Mouse (Mus musculus) forebrain, embryonic 14.5 days (tissue): ENCODE measurements around the gene Sfpq. TPM values are rescaled to one million over a fixed set of nuclear protein-coding genes. Genes with fewer than 3 reads are reported as not detected.
"Not testable (repeated sequence)": the region's sequence is repeated elsewhere in the genome, so short reads cannot be mapped to it uniquely, and the experiment has no call there.

ENCODE experiments used
- ATAC-seq: fragments of 200-750 bp; cut with Nextera tagmentation; 2 replicates; pipeline ENCODE4 v1.8.0; 2017; ENCODE audit warnings: mild to moderate bottlenecking, moderate library complexity
- DNase-seq: peaks from one replicate; pipeline ENCODE4 v3.0.0-alpha.2; 2015; ENCODE audit warnings: low spot score
- H3K27ac ChIP-seq: fragments of 300-500 bp; sonication (generic); 2 replicates; pipeline ENCODE4 v1.5.1; 2014; ENCODE audit warnings: low read depth, mild to moderate bottlenecking, control low read depth, low read length, moderate library complexity
- H3K27me3 ChIP-seq: fragments of 300-500 bp; sonication (generic); replicated peaks from 2 replicates; pipeline ENCODE4 v1.6.1; 2014; ENCODE audit warnings: low read length, control low read depth, mixed read lengths; ENCODE audit not compliant: control insufficient read depth, insufficient read depth
- H3K36me3 ChIP-seq: fragments of 300-500 bp; sonication (generic); 2 replicates; pipeline ENCODE4 v1.6.1; 2014; ENCODE audit warnings: low read length, control low read depth; ENCODE audit not compliant: control insufficient read depth, insufficient read depth
- H3K4me1 ChIP-seq: fragments of 300-500 bp; sonication (generic); 2 replicates; pipeline ENCODE4 v1.6.1; 2014; ENCODE audit warnings: antibody characterized with exemption, low read length, control low read depth; ENCODE audit not compliant: control insufficient read depth, insufficient read depth
- H3K4me2 ChIP-seq: fragments of 300-500 bp; sonication (generic); 2 replicates; pipeline ENCODE4 v1.6.1; 2014; ENCODE audit warnings: mild to moderate bottlenecking, control low read depth, low read length
- H3K4me3 ChIP-seq: fragments of 300-500 bp; sonication (generic); 2 replicates; pipeline ENCODE4 v1.5.1; 2014; ENCODE audit warnings: low read depth, low read length, control low read depth
- H3K9ac ChIP-seq: fragments of 300-500 bp; sonication (generic); 2 replicates; pipeline ENCODE4 v1.6.1; 2014; ENCODE audit warnings: mild to moderate bottlenecking, low read length, control low read depth, moderate library complexity
- H3K9me3 ChIP-seq: fragments of 300-500 bp; sonication (generic); replicated peaks from 2 replicates; pipeline ENCODE4 v1.6.1; 2016; ENCODE audit warnings: low read length, control low read depth, mixed read lengths; ENCODE audit not compliant: control insufficient read depth
- WGBS: fragments of 180-500 bp; shearing (Covaris S2); extraction: QIAGEN DNeasy Blood & Tissue Kit; methylation state at CpG from one replicate; pipeline ENCODE4 v1.1.7; 2014; 5-methylcytosine and 5-hydroxymethylcytosine counted together
- polyA plus RNA-seq: library from polyadenylated mRNA; unstranded; fragments of >200 nt; fragmentation: Nextera tagmentation; extraction: Ambion mirVana; gene quantifications from 2 replicates; pipeline ENCODE4 v1.2.1, GENCODE M21; 2014

Gene Sfpq
- 102 and 105 TPM in 2 replicates for polyA plus RNA-seq

- Histone ChIP-seq H3K4me1 (peaks cover 22% of the 10 kb centered on the region), H3K4me2 (peak within 1 kb of the TSS; percentile 91), H3K27ac (peak within 1 kb of the TSS; percentile 99), H3K4me3 (peak within 1 kb of the TSS; percentile 100), H3K27me3 (no peaks in the 10 kb centered on the region), H3K9me3 (no peaks in the 10 kb centered on the region), H3K9ac (peak within 1 kb of the TSS; percentile 100), H3K36me3 (peaks cover 39% of the 10 kb centered on the region)
- DNase-seq: peak; percentile 100
- 1% methylated on average over 75 of the region's 87 CpGs for WGBS
- ATAC-seq: peak; percentile 97
Measured at GRCm38 (mm10) chr4:127021151-127021945, at the start of gene Sfpq. Sfpq (plus strand) TSS chr4:127021324.

DNA sequence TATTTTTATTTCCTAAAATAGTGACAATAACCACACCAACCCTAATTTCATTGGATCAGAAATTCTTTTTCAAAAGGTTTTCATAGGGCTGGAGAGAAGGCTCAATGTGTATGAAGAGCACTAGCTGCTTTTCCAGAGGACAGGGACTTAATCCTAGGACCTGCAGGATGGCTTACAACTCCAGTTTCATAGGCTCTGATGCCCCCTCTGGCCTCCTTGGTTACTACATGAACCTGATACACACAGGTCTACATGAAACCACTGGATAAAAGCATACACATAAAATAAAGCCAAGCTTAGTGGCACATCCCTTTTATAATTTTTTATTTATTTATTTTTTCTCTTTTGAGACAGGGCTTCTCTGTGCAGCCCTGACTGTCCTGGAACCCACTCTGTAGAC is 43.7 kb upstream of the Sfpq start:
- no peak overlapping the region for H3K4me3 ChIP-seq
- no peak overlapping the region for H3K27ac ChIP-seq
- no peak for DNase-seq
- no peaks in the 10 kb centered on the region for H3K9me3 ChIP-seq
- no peaks in the 10 kb centered on the region for H3K36me3 ChIP-seq
- H3K4me2 ChIP-seq: no peak overlapping the region
- H3K27me3 ChIP-seq: no peaks in the 10 kb centered on the region
- H3K9ac ChIP-seq: no peak overlapping the region
- ATAC-seq: no peak
- H3K4me1 ChIP-seq: no peaks in the 10 kb centered on the region

- H3K36me3 ChIP-seq: no peaks in the 10 kb centered on the region
- H3K4me3 ChIP-seq: no peak overlapping the region
- H3K27me3 ChIP-seq: no peaks in the 10 kb centered on the region
- DNase-seq: no peak
- WGBS: 80% methylated on average over 3 of the region's 3 CpGs
- ATAC-seq: no peak
- H3K27ac ChIP-seq: no peak overlapping the region
- H3K4me2 ChIP-seq: no peak overlapping the region
- H3K9ac ChIP-seq: no peak overlapping the region
- no peaks in the 10 kb centered on the region for H3K9me3 ChIP-seq
- H3K4me1 ChIP-seq: no peaks in the 10 kb centered on the region
Measured at GRCm38 (mm10) chr4:126978706-126979105, 42.4 kb upstream of the Sfpq start.

- H3K4me2 ChIP-seq: no peak overlapping the region
- 73% methylated on average over 3 of the region's 3 CpGs for WGBS
- no peak overlapping the region for H3K4me3 ChIP-seq
- H3K27ac ChIP-seq: no peak overlapping the region
- H3K36me3 ChIP-seq: no peaks in the 10 kb centered on the region
- H3K9ac ChIP-seq: no peak overlapping the region
- H3K4me1 ChIP-seq: no peaks in the 10 kb centered on the region
- no peaks in the 10 kb centered on the region for H3K9me3 ChIP-seq
- DNase-seq: no peak
- no peaks in the 10 kb centered on the region for H3K27me3 ChIP-seq
- ATAC-seq: no peak
Measured at GRCm38 (mm10) chr4:126983321-126983720, 37.8 kb upstream of the Sfpq start.

DNA sequence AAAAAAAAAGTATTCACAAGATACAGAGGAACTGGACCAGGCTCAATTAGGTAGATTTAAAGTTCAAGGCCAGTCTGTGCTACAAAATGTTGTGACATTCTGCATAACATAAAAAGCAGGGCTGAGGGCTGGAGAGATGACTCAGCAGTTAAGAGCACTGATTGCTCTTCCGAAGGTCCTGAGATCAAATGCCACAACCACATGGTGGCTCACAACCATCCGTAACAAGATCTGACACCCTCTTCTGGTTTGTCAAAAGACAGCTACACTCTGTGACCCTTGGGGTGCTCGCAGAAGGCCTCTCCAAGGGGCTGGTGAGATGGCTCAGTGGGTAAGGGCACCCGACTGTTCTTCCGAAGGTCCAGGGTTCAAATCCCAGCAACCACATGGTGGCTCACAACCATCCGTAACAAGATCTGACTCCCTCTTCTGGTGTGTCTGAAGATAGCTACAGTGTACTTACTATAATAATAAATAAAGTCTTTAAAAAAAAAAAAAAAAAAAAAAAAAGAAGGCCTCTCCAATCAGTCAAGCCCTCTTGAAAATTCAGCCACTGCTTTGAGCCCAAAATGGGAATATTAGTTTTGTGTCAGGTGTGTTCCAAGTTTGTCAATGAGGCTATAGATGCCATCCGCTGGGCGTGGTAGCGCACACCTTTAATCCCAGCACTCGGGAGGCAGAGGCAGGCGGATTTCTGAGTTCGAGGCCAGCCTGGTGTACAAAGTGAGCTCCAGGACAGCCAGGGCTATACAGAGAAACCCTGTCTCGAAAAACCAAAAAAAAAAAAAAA is 37.2 kb upstream of the Sfpq start:
- H3K4me1 ChIP-seq, H3K9me3 ChIP-seq, DNase-seq, H3K27me3 ChIP-seq, H3K9ac ChIP-seq, H3K27ac ChIP-seq, H3K36me3 ChIP-seq, H3K4me2 ChIP-seq, ATAC-seq, H3K4me3 ChIP-seq: not testable (repeated sequence)
- 89% methylated on average over 11 of the region's 13 CpGs for WGBS

DNA sequence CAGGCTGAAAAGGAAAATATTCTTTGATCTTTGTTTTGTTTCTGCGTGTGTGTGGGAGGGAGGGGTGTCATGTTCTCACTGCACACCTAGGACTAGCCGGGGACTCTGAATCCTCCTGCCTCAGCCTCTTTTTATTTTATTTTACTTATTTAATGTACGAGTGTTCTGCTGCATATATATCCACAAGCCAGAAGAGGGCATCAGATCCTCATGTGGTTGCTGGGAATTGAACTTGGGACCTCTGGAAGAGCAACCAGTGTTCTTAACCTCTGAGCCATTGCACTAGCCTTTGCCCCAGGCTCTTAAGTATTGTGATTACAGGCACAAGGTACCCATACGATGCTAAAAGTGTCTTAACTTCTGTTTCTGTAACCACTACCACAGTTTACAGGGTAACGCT is 34.4 kb upstream of the Sfpq start:
- no peaks in the 10 kb centered on the region for H3K4me1 ChIP-seq
- DNase-seq: no peak
- no peak overlapping the region for H3K4me2 ChIP-seq
- H3K9ac ChIP-seq: no peak overlapping the region
- no peaks in the 10 kb centered on the region for H3K9me3 ChIP-seq
- H3K4me3 ChIP-seq: no peak overlapping the region
- H3K27ac ChIP-seq: no peak overlapping the region
- H3K27me3 ChIP-seq: no peaks in the 10 kb centered on the region
- H3K36me3 ChIP-seq: no peaks in the 10 kb centered on the region
- 84% methylated on average over 5 of the region's 5 CpGs for WGBS
- ATAC-seq: no peak

GRCm38 (mm10) chr4:126988503-126988902 is 32.6 kb upstream of the Sfpq start:
- no peak overlapping the region for H3K4me2 ChIP-seq
- no peaks in the 10 kb centered on the region for H3K9me3 ChIP-seq
- no peaks in the 10 kb centered on the region for H3K4me1 ChIP-seq
- H3K9ac ChIP-seq: no peak overlapping the region
- H3K4me3 ChIP-seq: no peak overlapping the region
- DNase-seq (no peak), ATAC-seq (no peak)
- H3K36me3 ChIP-seq: no peaks in the 10 kb centered on the region
- 85% methylated on average over 4 of the region's 4 CpGs for WGBS
- H3K27me3 ChIP-seq: no peaks in the 10 kb centered on the region
- H3K27ac ChIP-seq: no peak overlapping the region

DNA sequence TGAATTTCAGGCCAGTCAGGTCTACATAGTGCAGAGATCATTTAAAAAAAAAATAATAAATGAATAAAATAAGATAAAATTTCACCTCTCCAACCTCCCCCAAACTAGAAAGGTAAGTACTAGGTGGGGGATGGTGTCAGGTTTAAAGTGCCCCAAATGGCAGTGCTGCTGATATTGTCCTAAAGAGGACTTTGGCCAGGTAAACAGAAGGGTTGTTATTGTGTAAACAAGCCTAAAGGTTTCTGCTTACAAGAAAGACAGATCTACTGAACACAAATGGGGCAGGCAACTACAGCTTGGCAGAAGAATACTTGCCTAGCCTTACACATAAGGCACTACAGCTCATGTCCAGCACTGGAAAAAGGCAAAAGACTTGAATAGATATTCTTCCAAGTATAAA is 30.6 kb upstream of the Sfpq start:
- no peaks in the 10 kb centered on the region for H3K36me3 ChIP-seq
- no peak for ATAC-seq
- H3K27ac ChIP-seq: no peak overlapping the region
- no peaks in the 10 kb centered on the region for H3K9me3 ChIP-seq
- no peaks in the 10 kb centered on the region for H3K27me3 ChIP-seq
- no peak for DNase-seq
- H3K4me3 ChIP-seq: no peak overlapping the region
- H3K9ac ChIP-seq: no peak overlapping the region
- no peaks in the 10 kb centered on the region for H3K4me1 ChIP-seq
- no peak overlapping the region for H3K4me2 ChIP-seq

DNA sequence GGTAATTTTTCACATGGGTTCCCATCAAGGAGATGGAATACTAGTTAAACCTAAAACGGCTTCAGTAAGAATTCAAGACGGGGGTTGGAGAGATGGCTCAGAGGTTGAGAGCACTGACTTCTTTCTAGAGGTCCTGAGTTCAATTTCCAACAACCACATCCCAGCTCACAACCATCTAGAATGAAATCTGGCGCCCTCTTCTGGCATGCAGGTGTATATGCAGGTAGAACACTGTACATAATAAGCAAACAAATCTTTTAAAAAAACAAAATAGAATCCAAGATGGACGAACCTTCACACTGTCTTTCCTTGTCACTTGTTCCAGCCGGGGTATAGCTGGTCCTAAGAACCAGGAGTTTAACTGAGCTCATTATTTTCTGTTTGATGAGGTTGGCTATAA is 28.8 kb upstream of the Sfpq start:
- Histone ChIP-seq H3K4me2 (no peak overlapping the region), H3K9ac (no peak overlapping the region), H3K4me1 (no peaks in the 10 kb centered on the region), H3K27me3 (no peaks in the 10 kb centered on the region), H3K4me3 (no peak overlapping the region), H3K36me3 (no peaks in the 10 kb centered on the region), H3K27ac (no peak overlapping the region), H3K9me3 (no peaks in the 10 kb centered on the region)
- no peak for ATAC-seq
- no peak for DNase-seq
- WGBS: 66% methylated on average over 5 of the region's 5 CpGs
